Mouse (Mus musculus) left cerebral cortex, postnatal 4 days (tissue): ENCODE measurements around the gene Olfr248. TPM values are rescaled to one million over a fixed set of nuclear protein-coding genes. Genes with fewer than 3 reads are reported as not detected.
"Not testable (repeated sequence)": the region's sequence is repeated elsewhere in the genome, so short reads cannot be mapped to it uniquely, and the experiment has no call there.

ENCODE experiments used
- DNase-seq: peaks from one replicate; pipeline ENCODE4 v3.0.0-alpha.2; 2022
- intact Hi-C: fragments of 180-260 bp; cut with DNase I; formaldehyde crosslinking; loops from one replicate; pipeline ENCODE4 v1.15.1; 2025
- total RNA-seq, 2 experiments: library from RNA; stranded (reverse); gene quantifications; 2 replicates each; pipeline ENCODE4 v1.2.3; 2021

The Olfr248 gene
- total RNA-seq = not detected

GRCm38 (mm10) chr1:174390746-174391145 is at the start of gene Olfr248:
Gene Olfr248 (plus strand): TSS chr1:174391046.
- no peak for DNase-seq
- intact Hi-C loops = no loop called here

- intact Hi-C loops, DNase-seq: not testable (repeated sequence)
Measured at GRCm38 (mm10) chr1:174353636-174354035, 37.2 kb upstream of the Olfr248 start.

GRCm38 (mm10) chr1:174354640-174355039 is 36.2 kb upstream of the Olfr248 start:
- intact Hi-C loops = no loop called here

GRCm38 (mm10) chr1:174364882-174365451 is 25.9 kb upstream of the Olfr248 start, which contains the start of gene Olfr417:
Gene Olfr417 (plus strand): TSS chr1:174365122.
- no peak for DNase-seq
- intact Hi-C loops = no loop called here

More at GRCm38 (mm10) chr1:174354640-174355039, 36.2 kb upstream of the Olfr248 start:
- no peak for DNase-seq

GRCm38 (mm10) chr1:174373799-174374198 is 17.0 kb upstream of the Olfr248 start:
- DNase-seq = no peak
- intact Hi-C loops = no loop called here

GRCm38 (mm10) chr1:174422959-174423358 is 32.1 kb downstream of the Olfr248 start:
- intact Hi-C loops = no loop called here
- DNase-seq = no peak

GRCm38 (mm10) chr1:174423764-174424163 is 32.9 kb downstream of the Olfr248 start, which contains the start of gene Olfr414:
Gene Olfr414 (plus strand): TSS chr1:174424064.
- intact Hi-C loops = no loop called here
- DNase-seq = no peak

- no peak for DNase-seq
- intact Hi-C loops = no loop called here
Measured at GRCm38 (mm10) chr1:174426180-174426986, 35.5 kb downstream of the Olfr248 start.

GRCm38 (mm10) chr1:174427402-174427801 is 36.6 kb downstream of the Olfr248 start:
- intact Hi-C loops = no loop called here
- DNase-seq = no peak

GRCm38 (mm10) chr1:174428407-174428806 is 37.6 kb downstream of the Olfr248 start:
- no peak for DNase-seq
- intact Hi-C loops = no loop called here

GRCm38 (mm10) chr1:174434121-174434520 is 43.3 kb downstream of the Olfr248 start:
- no peak for DNase-seq
- intact Hi-C loops = no loop called here

Other genes starting within 250 kb of the Olfr248 start
- gene Olfr420, start 235.4 kb upstream of the Olfr248 start, total RNA-seq = not detected
- gene Spta1, start 218.3 kb upstream of the Olfr248 start, total RNA-seq = under 1 TPM in 1 of 2 experiments, not detected in 1; 0.08 TPM
- not detected for gene Olfr419, start 139.0 kb upstream of the Olfr248 start, total RNA-seq
- gene Mptx1, start 60.5 kb upstream of the Olfr248 start, total RNA-seq = not detected
- not detected for gene Olfr417, start 25.9 kb upstream of the Olfr248 start, total RNA-seq
- not detected for gene Olfr414, start 33.0 kb downstream of the Olfr248 start, total RNA-seq
- not detected for gene Olfr220, start 51.0 kb downstream of the Olfr248 start, total RNA-seq
- gene Fmn2, start 110.8 kb downstream of the Olfr248 start, total RNA-seq = 10 to 100 TPM; 44.4 to 46.6 TPM